Mouse (Mus musculus) gastrocnemius, adult 2 months (tissue): ENCODE data around the gene Lmo7. TPM values are rescaled to one million over a fixed set of nuclear protein-coding genes. Genes with fewer than 3 reads are reported as not detected.

Experiments
- DNase-seq: peaks from one replicate; pipeline ENCODE4 v3.0.0; 2022
- H3K27ac ChIP-seq: fragments of 200-600 bp; 2 replicates; pipeline ENCODE4 v1.8.1; 2022; ENCODE audit warnings: mild to moderate bottlenecking
- H3K4me3 ChIP-seq: fragments of 200-600 bp; 2 replicates; pipeline ENCODE4 v1.8.1; 2022; ENCODE audit warnings: mild to moderate bottlenecking, moderate library complexity
- CTCF ChIP-seq: fragments of 200-600 bp; IDR thresholded peaks from 2 replicates; pipeline ENCODE4 v1.8.1; 2022; ENCODE audit warnings: antibody characterized with exemption, mild to moderate bottlenecking, moderate library complexity
- intact Hi-C: fragments of 180-260 bp; cut with DNase I; formaldehyde crosslinking; loops from one replicate; pipeline ENCODE4 v1.15.1; 2025
- total RNA-seq, 2 experiments: library from RNA; stranded (reverse); gene quantifications; 2 replicates each; pipeline ENCODE4 v1.2.3; 2021

Gene Lmo7
- total RNA-seq, 2 experiments from 2014 or later: 66.4 to 75.5 TPM

DNA sequence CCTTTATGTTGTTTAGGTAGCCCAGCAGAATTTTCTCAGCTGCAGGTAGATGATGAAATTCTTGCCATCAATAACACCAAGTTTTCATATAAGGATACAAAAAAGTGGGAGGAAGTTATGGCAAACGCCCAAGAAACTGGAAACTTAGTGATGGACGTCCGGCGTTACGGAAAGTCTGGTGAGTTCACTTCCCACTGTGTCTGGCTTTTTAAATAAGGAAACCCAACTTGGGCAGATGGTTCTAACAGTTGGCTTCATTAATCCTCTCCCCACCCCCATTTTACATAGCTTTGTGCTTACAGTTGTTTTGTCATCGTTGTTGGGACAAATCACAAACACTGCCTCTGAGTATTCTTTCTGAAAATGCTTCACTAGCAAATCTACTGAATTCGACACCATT, 182.2 kb downstream of the Lmo7 start:
- no peak for DNase-seq
- intact Hi-C loops: no loop called here
- Histone ChIP-seq H3K27ac (peak overlapping the region; percentile 46), H3K4me3 (no peak overlapping the region)
- no peak for TF ChIP-seq CTCF

DNA sequence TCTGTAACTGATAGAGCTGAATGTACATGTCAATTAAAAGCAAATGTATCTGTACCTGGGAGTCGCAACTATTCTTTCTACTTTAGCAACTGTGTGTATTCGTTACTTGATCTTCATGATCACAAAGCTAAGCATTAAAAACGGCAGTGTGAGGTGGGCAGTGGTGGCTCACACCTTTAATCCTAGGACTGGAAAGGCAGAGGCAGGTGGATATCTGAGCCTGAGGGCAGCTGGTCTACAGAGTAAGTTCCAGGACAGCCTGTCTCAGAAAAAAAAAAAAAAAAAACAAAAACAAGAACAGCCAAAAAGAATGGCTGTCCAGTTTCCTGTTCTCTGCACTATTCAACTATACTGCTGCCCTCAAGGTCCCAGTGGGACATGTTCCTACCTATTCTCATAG, 182.6 kb downstream of the Lmo7 start:
- intact Hi-C loops: no loop called here
- H3K27ac ChIP-seq: peak overlapping the region; percentile 46
- DNase-seq: no peak
- no peak for TF ChIP-seq CTCF
- no peak overlapping the region for H3K4me3 ChIP-seq

DNA sequence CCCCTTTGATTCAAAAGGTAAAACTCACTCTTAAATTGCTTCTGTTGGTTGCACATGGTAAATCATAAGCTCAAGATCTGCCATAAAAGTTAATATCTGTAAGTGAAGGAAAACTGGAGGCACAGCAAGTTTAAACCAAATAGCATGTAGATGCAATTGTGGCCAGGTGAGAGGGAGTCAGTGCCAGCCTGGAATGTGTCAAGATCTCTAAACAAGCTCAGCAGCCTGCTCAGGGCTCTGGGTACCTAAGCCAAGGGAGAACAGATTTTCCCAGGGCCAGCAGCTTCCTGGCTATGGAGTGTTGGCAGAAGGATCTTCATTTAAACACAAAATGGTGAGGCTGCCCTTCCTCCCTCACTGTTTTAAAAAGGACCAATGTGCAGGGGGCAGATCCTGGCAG, 184.6 kb downstream of the Lmo7 start:
- H3K4me3 ChIP-seq: no peak overlapping the region
- no peak for DNase-seq
- intact Hi-C loops: no loop called here
- H3K27ac ChIP-seq: no peak overlapping the region
- TF ChIP-seq CTCF: no peak

DNA sequence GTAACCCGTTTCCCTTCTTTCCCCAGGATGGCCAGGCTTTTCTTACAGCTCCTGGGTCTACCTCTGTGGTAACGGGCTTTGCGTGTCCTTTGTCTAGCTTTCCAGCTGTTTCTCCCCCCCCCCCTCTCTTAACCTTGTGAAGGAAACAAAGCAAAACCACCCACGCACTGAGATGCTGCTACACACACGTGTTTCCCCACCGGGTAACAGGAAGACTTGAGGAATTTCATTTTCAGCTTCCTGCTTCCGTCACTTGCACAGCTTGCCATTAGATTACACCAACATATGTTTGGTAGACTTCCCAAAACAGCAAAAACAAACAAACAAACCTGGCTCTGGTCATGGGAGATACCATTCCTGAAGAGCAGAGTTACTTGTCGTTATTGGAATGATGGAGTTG, 186.1 kb downstream of the Lmo7 start:
- intact Hi-C loops: no loop called here
- no peak for DNase-seq
- H3K27ac ChIP-seq: peak overlapping the region; percentile 54
- no peak for TF ChIP-seq CTCF
- no peak overlapping the region for H3K4me3 ChIP-seq

DNA sequence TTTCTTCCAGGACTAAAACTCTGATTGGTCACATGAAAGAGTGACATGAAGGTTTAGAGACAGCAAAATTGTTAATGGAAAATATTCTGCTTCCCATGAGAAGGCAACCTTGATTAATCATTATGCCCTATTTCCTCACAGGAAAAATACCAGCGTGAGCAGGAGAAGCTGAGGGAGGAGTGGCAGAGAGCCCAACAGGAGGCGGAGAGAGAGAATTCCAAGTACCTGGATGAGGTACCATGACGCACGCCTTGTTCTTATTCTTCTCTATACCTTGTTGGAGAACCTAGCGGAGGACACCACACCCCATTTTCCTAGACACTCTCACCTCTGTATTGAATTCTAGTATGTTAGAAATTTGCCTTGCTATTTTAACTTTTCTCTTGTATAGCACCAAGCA, 188.7 kb downstream of the Lmo7 start:
- intact Hi-C loops: no loop called here
- no peak overlapping the region for H3K27ac ChIP-seq
- DNase-seq: no peak
- no peak overlapping the region for H3K4me3 ChIP-seq
- TF ChIP-seq CTCF: no peak

DNA sequence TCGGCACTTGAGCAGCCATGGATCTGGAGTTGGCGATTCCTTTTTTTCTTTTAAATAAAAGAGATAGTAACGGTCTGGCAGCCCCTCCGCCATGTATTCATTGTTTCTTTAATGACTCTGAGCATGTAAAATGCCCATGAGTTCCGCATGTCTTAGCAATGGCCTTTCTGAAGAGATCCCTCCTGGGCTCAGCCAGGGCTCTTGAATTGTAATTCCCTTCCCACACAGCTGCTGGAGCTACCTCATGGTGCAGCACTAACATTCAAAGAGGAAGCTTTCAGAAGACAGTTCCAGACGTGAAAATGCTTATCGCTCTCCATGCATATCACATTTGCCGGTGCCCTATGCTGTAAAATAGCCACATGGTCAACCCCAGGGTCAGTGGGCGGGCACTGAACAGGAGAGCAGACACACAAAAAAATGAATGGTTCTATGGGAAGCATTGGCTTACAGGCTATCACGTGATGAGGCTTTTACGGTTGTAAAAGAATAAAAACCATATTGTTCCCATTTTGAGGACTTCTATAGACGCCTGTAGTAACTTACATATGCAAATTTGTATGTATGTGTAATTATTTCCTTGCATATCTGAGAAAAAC, 198.0 kb downstream of the Lmo7 start:
- Histone ChIP-seq H3K4me3 (no peak overlapping the region), H3K27ac (no peak overlapping the region)
- no peak for DNase-seq
- no peak for TF ChIP-seq CTCF
- intact Hi-C loops: loop anchor here (5.0 kb wide), 1 partner anchor 145 kb away; no protein-coding TSS in a partner anchor

DNA sequence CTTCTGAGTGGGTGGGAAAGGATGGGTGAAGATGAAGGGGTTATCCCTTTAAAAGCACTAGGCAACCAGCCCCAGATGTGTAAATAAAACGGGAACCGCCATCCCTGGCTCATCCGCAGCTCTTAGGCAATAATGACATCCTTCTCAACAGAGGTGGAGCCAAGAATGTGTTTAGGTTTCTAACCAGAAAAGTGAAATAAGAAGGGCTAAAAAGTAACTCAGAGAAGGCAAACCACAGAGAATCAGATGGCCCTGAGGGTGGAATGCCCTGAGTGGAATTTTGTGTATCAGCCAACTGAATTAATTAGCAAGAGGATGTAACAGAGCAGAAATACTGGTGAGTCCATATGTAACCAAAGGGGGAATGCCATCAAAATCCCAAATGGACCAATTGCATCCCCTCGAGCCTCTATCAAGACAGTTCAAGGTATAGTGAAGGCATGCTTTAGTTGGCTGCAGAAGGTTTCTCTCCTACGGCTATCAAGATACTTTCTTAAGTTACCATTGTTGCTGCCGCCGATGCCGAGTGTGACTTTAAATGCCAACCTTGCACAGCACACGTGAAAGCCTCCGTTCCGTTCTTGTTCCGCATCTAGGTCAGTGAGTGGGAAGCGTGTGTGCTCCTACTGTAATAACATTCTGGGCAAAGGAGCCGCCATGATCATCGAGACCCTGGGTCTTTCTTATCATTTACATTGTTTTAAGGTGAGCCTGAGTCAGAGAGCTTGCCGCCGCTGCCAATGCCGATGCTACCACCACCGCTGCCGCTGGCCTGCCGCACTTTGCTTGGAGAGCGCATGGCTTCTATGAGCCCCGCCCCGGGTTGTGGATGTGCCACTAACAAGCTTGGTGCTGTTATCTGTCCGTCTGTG, 201.1 kb downstream of the Lmo7 start:
- no peak for TF ChIP-seq CTCF
- H3K4me3 ChIP-seq: no peak overlapping the region
- H3K27ac ChIP-seq: no peak overlapping the region
- DNase-seq: no peak
- intact Hi-C loops: no loop called here

DNA sequence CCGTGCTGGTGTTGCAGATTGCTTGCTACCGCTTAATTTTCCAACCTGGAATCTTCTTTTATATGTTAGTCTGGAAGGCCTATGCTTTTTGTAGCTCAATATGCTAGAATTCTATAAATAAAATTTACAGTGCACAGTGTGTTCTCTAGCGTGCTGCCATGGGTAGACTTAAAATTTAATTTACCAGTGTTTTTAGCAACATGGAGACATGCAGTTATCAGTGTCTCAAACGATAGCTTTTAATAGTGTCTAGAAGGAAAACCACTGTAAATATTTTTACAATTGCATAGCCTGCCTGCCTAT, 201.6 kb downstream of the Lmo7 start:
- no peak for DNase-seq
- Histone ChIP-seq H3K4me3 (no peak overlapping the region), H3K27ac (no peak overlapping the region)
- TF ChIP-seq CTCF: no peak
- intact Hi-C loops: no loop called here

DNA sequence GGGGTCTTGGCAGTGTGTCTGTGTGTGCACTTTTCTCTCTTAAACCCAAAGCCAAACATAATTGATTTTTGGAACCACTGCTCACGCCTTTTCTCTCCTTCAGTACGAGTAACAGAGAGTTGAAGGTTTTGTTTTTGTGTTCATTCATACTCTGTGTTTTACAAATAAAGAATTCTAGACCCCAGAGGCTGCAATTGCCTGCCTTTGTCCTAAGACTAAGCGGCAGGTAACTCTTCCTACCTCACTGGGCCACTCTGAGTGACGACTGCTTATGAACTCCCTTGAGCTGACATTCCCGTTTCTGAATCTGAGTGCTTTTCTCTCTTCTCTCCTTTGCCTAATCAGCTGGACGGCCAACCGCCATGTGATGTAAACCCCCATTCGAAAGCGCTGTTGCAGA, 203.8 kb downstream of the Lmo7 start:
- no peak for TF ChIP-seq CTCF
- intact Hi-C loops: no loop called here
- H3K4me3 ChIP-seq: no peak overlapping the region
- no peak overlapping the region for H3K27ac ChIP-seq
- DNase-seq: no peak

DNA sequence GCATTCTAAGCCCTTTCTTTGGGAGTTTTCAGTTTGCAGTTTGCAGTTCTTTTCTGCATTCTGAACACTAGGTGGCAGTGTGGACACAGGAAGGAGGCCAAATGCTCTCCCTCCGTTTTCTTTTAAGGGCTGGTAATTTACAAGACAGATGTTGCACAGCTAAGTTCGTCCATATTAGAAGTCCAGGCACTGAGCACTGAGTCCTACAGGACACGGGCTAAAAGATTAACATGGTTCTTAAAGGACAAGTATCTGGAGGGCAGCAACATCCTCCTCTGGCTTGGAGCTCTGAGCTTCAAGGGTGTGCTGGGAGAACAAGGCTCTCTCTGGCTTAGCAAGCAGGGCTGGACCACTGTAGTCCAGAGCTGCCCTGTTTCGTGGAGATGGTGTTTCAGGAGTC, 213.2 kb downstream of the Lmo7 start:
- H3K4me3 ChIP-seq: peak overlapping the region; percentile 42
- DNase-seq: peak; percentile 38
- peak; percentile 92 for TF ChIP-seq CTCF
- peak overlapping the region; percentile 57; the same call in 1 of the 2 replicates for H3K27ac ChIP-seq
- intact Hi-C loops: loop anchor here (1.0 to 10.0 kb wide), 3 partner anchors 278 to 1042 kb away; partner anchors contain the start of gene Kctd12

DNA sequence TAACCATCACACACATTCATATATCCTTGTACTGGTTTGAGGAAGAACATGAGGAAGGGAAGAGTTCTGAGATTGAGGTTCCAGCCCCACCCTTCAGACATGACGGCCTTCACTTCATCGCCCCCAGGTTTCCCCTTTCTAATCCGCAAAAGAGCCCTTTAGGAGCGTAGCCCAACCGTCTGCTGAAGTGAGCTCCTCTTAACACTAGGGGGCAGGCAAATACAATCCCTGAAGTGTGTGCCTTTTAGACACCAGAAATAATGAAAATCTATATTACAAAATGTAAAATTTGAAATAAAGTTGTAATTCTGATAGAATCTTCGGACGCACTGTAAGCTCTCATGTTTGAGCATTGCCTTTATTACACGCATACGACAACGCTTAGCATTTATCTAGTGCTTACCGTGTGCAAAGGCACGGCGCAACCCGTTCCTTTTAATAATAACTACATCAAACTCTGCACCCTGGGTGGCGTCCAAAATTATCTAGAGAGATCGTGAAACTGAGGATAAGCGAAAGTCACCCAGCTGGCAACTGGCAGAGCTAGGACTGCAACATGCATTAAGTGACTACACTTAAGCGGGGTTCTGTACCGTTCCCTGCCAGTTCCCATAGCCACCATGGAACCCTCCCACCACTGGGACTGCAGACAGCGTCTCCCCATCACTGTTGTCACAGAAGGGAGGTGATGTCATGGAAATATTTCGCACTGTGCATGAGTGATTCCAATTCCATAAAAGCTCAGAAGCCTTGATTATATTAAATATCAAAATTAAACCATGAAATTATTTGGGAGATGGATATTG, 217.2 kb downstream of the Lmo7 start:
- TF ChIP-seq CTCF: peak; percentile 84
- Histone ChIP-seq H3K4me3 (peak overlapping the region; percentile 48), H3K27ac (no peak overlapping the region)
- peak; percentile 26 for DNase-seq
- intact Hi-C loops: loop anchor here (5.0 to 10.0 kb wide), 3 partner anchors 165 to 1038 kb away; partner anchors contain the start of gene Kctd12

DNA sequence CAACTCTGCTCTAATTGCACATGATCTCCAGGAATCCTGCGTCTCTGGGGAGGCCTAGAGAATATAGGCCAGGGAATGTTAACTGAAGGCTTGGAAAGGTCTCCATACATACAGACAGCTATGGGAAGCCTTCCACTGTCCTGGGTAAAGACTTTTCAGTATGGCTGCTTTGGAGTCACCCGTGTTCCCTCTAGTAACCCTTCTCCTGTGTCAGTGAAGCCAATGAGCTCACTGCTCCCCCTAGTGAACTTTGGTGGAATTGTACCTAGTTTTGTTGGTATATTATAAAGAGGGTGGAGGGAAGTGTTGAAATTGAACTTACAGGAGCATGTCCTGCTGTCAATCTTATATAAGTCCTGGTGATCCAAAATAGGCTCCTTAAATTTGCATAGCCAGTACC, 219.4 kb downstream of the Lmo7 start:
- no peak for DNase-seq
- TF ChIP-seq CTCF: peak; percentile 81
- Histone ChIP-seq H3K4me3 (no peak overlapping the region), H3K27ac (no peak overlapping the region)
- intact Hi-C loops: loop anchor here (5.0 to 10.0 kb wide), 3 partner anchors 167 to 1036 kb away; partner anchors contain the start of gene Kctd12

DNA sequence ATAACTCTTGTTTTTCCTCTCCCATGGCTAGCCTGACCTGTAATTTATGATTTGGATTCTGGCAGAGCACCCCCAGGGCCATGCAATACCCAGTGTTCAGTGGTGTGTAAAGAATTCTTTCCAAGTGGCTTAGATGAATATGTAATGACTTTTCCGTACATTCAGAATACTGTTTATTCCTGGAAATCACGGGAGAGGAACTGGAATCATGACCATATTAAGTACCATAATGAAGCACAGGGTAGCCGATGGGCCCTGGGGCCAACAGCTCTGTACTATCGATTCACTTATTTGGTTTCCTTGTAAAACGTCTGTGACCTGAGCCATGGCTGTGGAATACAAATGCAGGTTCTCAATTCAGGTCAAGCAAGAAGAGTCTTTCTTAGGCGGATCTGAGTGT, 221.3 kb downstream of the Lmo7 start:
- Histone ChIP-seq H3K27ac (no peak overlapping the region), H3K4me3 (no peak overlapping the region)
- no peak for TF ChIP-seq CTCF
- no peak for DNase-seq
- intact Hi-C loops: no loop called here
